Mouse (Mus musculus) embryonic facial prominence, embryonic 13.5 days (tissue): ENCODE data around the gene Cryab. TPM values are rescaled to one million over a fixed set of nuclear protein-coding genes. Genes with fewer than 3 reads are reported as not detected.
A peak's percentile ranks its signal among the peaks of the same experiment; 100 is the strongest.

Experiments
- ATAC-seq: fragments of 200-750 bp; cut with Nextera tagmentation; 2 replicates; pipeline ENCODE4 v1.8.0; 2017; ENCODE audit warnings: low read depth; ENCODE audit not compliant: insufficient number of reproducible peaks, insufficient read depth, low FRiP score, low TSS enrichment
- H3K27ac ChIP-seq: fragments of 300-500 bp; sonication (generic); 2 replicates; pipeline ENCODE4 v1.5.1; 2015; ENCODE audit warnings: moderate library complexity, mild to moderate bottlenecking, inconsistent platforms
- H3K27me3 ChIP-seq: fragments of 300-500 bp; sonication (generic); 2 replicates; pipeline ENCODE4 v1.6.1; 2015; ENCODE audit warnings: mild to moderate bottlenecking, inconsistent platforms
- H3K36me3 ChIP-seq: fragments of 300-500 bp; sonication (generic); 2 replicates; pipeline ENCODE4 v1.6.1; 2015; ENCODE audit warnings: mild to moderate bottlenecking, inconsistent platforms
- H3K4me1 ChIP-seq: fragments of 300-500 bp; sonication (generic); 2 replicates; pipeline ENCODE4 v1.6.1; 2015; ENCODE audit warnings: inconsistent platforms
- H3K4me2 ChIP-seq: fragments of 300-500 bp; sonication (generic); 2 replicates; pipeline ENCODE4 v1.6.1; 2015; ENCODE audit warnings: moderate library complexity, mild to moderate bottlenecking, inconsistent platforms
- H3K4me3 ChIP-seq: fragments of 300-500 bp; sonication (generic); 2 replicates; pipeline ENCODE4 v1.5.1; 2015; ENCODE audit warnings: mild to moderate bottlenecking, inconsistent platforms
- H3K9ac ChIP-seq: fragments of 300-500 bp; sonication (generic); 2 replicates; pipeline ENCODE4 v1.6.1; 2015; ENCODE audit warnings: mild to moderate bottlenecking, inconsistent platforms
- H3K9me3 ChIP-seq: fragments of 300-500 bp; sonication (generic); 2 replicates; pipeline ENCODE4 v1.6.1; 2016; ENCODE audit warnings: inconsistent platforms
- WGBS: fragments of 180-500 bp; shearing (Covaris S2); methylation state at CpG from one replicate; pipeline ENCODE4 v1.1.7; 2015; ENCODE audit warnings: mixed read lengths; 5-methylcytosine and 5-hydroxymethylcytosine counted together
- polyA plus RNA-seq: library from polyadenylated mRNA; unstranded; fragments of >200 nt; fragmentation: Nextera tagmentation; extraction: Ambion mirVana; gene quantifications from 2 replicates; pipeline ENCODE4 v1.2.1, GENCODE M21; 2015

Gene Cryab
- polyA plus RNA-seq, 1 experiment from 2014 or later: 17.1 TPM

- Histone ChIP-seq H3K9ac (peak within 1 kb of the TSS; percentile 84), H3K36me3 (peaks cover 14% of the 10 kb centered on the region), H3K4me3 (peak within 1 kb of the TSS; percentile 69), H3K27me3 (no peaks in the 10 kb centered on the region), H3K27ac (peak within 1 kb of the TSS; percentile 91), H3K9me3 (no peaks in the 10 kb centered on the region), H3K4me2 (peak within 1 kb of the TSS; percentile 83), H3K4me1 (peaks cover 15% of the 10 kb centered on the region)
- ATAC-seq: peak; percentile 94
- 4% methylated on average over 59 of the region's 59 CpGs for WGBS
Measured at GRCm38 (mm10) chr9:50768107-50769002, 17.2 kb downstream of the Cryab start, which contains the start of gene Fdxacb1. Gene Fdxacb1 (plus strand): TSS chr9:50768236.

- WGBS: 91% methylated on average over 2 of the region's 2 CpGs
- H3K4me2 ChIP-seq: no peak overlapping the region
- no peak for ATAC-seq
- no peaks in the 10 kb centered on the region for H3K27me3 ChIP-seq
- H3K9ac ChIP-seq: no peak overlapping the region
- peaks cover 24% of the 10 kb centered on the region for H3K4me1 ChIP-seq
- peaks cover 10% of the 10 kb centered on the region for H3K36me3 ChIP-seq
- no peak overlapping the region for H3K4me3 ChIP-seq
- no peaks in the 10 kb centered on the region for H3K9me3 ChIP-seq
- H3K27ac ChIP-seq: no peak overlapping the region
Measured at GRCm38 (mm10) chr9:50770011-50770410, 18.9 kb downstream of the Cryab start.

- H3K9me3 ChIP-seq: no peaks in the 10 kb centered on the region
- H3K36me3 ChIP-seq: peaks cover 17% of the 10 kb centered on the region
- peaks cover 25% of the 10 kb centered on the region for H3K4me1 ChIP-seq
- H3K27ac ChIP-seq: no peak overlapping the region; the same call in 1 of the 2 replicates
- 70% methylated on average over 4 of the region's 4 CpGs for WGBS
- peak overlapping the region; percentile 93 for H3K4me3 ChIP-seq
- peak overlapping the region; percentile 58 for H3K9ac ChIP-seq
- no peaks in the 10 kb centered on the region for H3K27me3 ChIP-seq
- H3K4me2 ChIP-seq: peak overlapping the region; percentile 76
- no peak for ATAC-seq
Measured at GRCm38 (mm10) chr9:50774026-50774462, 22.9 kb downstream of the Cryab start.

GRCm38 (mm10) chr9:50774991-50775612, 24.0 kb downstream of the Cryab start, which contains the start of the genes Alg9 and 1110032A03Rik:
Gene Alg9 (plus strand): TSS chr9:50775019.
Gene 1110032A03Rik (minus strand): TSS chr9:50775520.
- Histone ChIP-seq H3K36me3 (peaks cover 27% of the 10 kb centered on the region), H3K4me3 (peak within 1 kb of the TSS; percentile 93), H3K27me3 (no peaks in the 10 kb centered on the region), H3K4me1 (peaks cover 19% of the 10 kb centered on the region), H3K9ac (peak within 1 kb of the TSS; percentile 94), H3K27ac (peak within 1 kb of the TSS; percentile 95), H3K4me2 (peak within 1 kb of the TSS; percentile 76), H3K9me3 (no peaks in the 10 kb centered on the region)
- WGBS: under 1% methylated on average over 34 of the region's 51 CpGs
- peak; percentile 78 for ATAC-seq

- Histone ChIP-seq H3K36me3 (peaks cover 30% of the 10 kb centered on the region), H3K27ac (peak overlapping the region; percentile 95), H3K9ac (peak overlapping the region; percentile 94), H3K4me1 (peaks cover 19% of the 10 kb centered on the region), H3K27me3 (no peaks in the 10 kb centered on the region), H3K4me3 (peak overlapping the region; percentile 93), H3K9me3 (no peaks in the 10 kb centered on the region), H3K4me2 (peak overlapping the region; percentile 76)
- peak; percentile 48; the same call in 1 of the 2 replicates for ATAC-seq
- under 1% methylated on average over 30 of the region's 30 CpGs for WGBS
Measured at GRCm38 (mm10) chr9:50775662-50776126, 24.6 kb downstream of the Cryab start.

- WGBS: 63% methylated on average over 11 of the region's 11 CpGs
- no peak for ATAC-seq
- peak overlapping the region; percentile 94 for H3K9ac ChIP-seq
- H3K36me3 ChIP-seq: peaks cover 34% of the 10 kb centered on the region
- H3K4me1 ChIP-seq: peaks cover 19% of the 10 kb centered on the region
- H3K27ac ChIP-seq: peak overlapping the region; percentile 95; the same call in 1 of the 2 replicates
- no peaks in the 10 kb centered on the region for H3K27me3 ChIP-seq
- H3K9me3 ChIP-seq: no peaks in the 10 kb centered on the region
- H3K4me2 ChIP-seq: peak overlapping the region; percentile 76
- H3K4me3 ChIP-seq: peak overlapping the region; percentile 93
Measured at GRCm38 (mm10) chr9:50776162-50776760, 25.1 kb downstream of the Cryab start.

GRCm38 (mm10) chr9:50782155-50782554, 31.0 kb downstream of the Cryab start:
- peaks cover 84% of the 10 kb centered on the region for H3K36me3 ChIP-seq
- no peak overlapping the region for H3K4me2 ChIP-seq
- ATAC-seq: no peak

GRCm38 (mm10) chr9:50795266-50795665, 44.1 kb downstream of the Cryab start:
- H3K4me3 ChIP-seq: no peak overlapping the region
- no peak overlapping the region for H3K9ac ChIP-seq
- ATAC-seq: no peak
- H3K4me1 ChIP-seq: no peaks in the 10 kb centered on the region
- peaks cover 70% of the 10 kb centered on the region for H3K36me3 ChIP-seq
- H3K27me3 ChIP-seq: no peaks in the 10 kb centered on the region
- H3K9me3 ChIP-seq: no peaks in the 10 kb centered on the region
- no peak overlapping the region for H3K27ac ChIP-seq
- WGBS: 87% methylated on average over 3 of the region's 3 CpGs
- H3K4me2 ChIP-seq: no peak overlapping the region

More at GRCm38 (mm10) chr9:50782155-50782554, 31.0 kb downstream of the Cryab start:
- no peaks in the 10 kb centered on the region for H3K9me3 ChIP-seq
- H3K27me3 ChIP-seq: no peaks in the 10 kb centered on the region
- H3K4me1 ChIP-seq: no peaks in the 10 kb centered on the region
- H3K27ac ChIP-seq: no peak overlapping the region
- H3K4me3 ChIP-seq: no peak overlapping the region
- no peak overlapping the region for H3K9ac ChIP-seq
- WGBS: 70% methylated on average over 2 of the region's 2 CpGs

- no peaks in the 10 kb centered on the region for H3K9me3 ChIP-seq
- no peak overlapping the region for H3K9ac ChIP-seq
- H3K4me1 ChIP-seq: no peaks in the 10 kb centered on the region
- no peaks in the 10 kb centered on the region for H3K27me3 ChIP-seq
- H3K27ac ChIP-seq: no peak overlapping the region
- H3K4me2 ChIP-seq: no peak overlapping the region
- 93% methylated on average over 8 of the region's 8 CpGs for WGBS
- ATAC-seq: no peak
- H3K36me3 ChIP-seq: peaks cover 69% of the 10 kb centered on the region
- H3K4me3 ChIP-seq: no peak overlapping the region
Measured at GRCm38 (mm10) chr9:50796776-50797175, 45.7 kb downstream of the Cryab start.

GRCm38 (mm10) chr9:50797641-50798040, 46.5 kb downstream of the Cryab start:
- no peak for ATAC-seq
- H3K9ac ChIP-seq: no peak overlapping the region
- H3K27ac ChIP-seq: no peak overlapping the region
- H3K4me3 ChIP-seq: no peak overlapping the region
- H3K36me3 ChIP-seq: peaks cover 67% of the 10 kb centered on the region
- 92% methylated on average over 7 of the region's 7 CpGs for WGBS
- H3K27me3 ChIP-seq: no peaks in the 10 kb centered on the region
- no peaks in the 10 kb centered on the region for H3K9me3 ChIP-seq
- no peak overlapping the region for H3K4me2 ChIP-seq
- H3K4me1 ChIP-seq: no peaks in the 10 kb centered on the region

GRCm38 (mm10) chr9:50798368-50798767, 47.2 kb downstream of the Cryab start:
- H3K4me3 ChIP-seq: no peak overlapping the region
- no peaks in the 10 kb centered on the region for H3K4me1 ChIP-seq
- H3K36me3 ChIP-seq: peaks cover 72% of the 10 kb centered on the region
- WGBS: 79% methylated on average over 5 of the region's 5 CpGs
- H3K4me2 ChIP-seq: no peak overlapping the region
- H3K9ac ChIP-seq: no peak overlapping the region
- H3K9me3 ChIP-seq: no peaks in the 10 kb centered on the region
- no peaks in the 10 kb centered on the region for H3K27me3 ChIP-seq
- no peak overlapping the region for H3K27ac ChIP-seq
- ATAC-seq: no peak
